Mouse (Mus musculus) E14TG2a.4 (cell line): ENCODE data around the gene Nt5c2.

Experiments used
- CTCF ChIP-seq: conservative IDR thresholded peaks from 2 replicates; pipeline ENCODE4 v1.5.1; 2014; ENCODE audit warnings: low read length
- POU5F1 ChIP-seq: IDR thresholded peaks from 2 replicates; pipeline ENCODE4 v1.6.1; 2014; ENCODE audit warnings: low read length, borderline replicate concordance

DNA sequence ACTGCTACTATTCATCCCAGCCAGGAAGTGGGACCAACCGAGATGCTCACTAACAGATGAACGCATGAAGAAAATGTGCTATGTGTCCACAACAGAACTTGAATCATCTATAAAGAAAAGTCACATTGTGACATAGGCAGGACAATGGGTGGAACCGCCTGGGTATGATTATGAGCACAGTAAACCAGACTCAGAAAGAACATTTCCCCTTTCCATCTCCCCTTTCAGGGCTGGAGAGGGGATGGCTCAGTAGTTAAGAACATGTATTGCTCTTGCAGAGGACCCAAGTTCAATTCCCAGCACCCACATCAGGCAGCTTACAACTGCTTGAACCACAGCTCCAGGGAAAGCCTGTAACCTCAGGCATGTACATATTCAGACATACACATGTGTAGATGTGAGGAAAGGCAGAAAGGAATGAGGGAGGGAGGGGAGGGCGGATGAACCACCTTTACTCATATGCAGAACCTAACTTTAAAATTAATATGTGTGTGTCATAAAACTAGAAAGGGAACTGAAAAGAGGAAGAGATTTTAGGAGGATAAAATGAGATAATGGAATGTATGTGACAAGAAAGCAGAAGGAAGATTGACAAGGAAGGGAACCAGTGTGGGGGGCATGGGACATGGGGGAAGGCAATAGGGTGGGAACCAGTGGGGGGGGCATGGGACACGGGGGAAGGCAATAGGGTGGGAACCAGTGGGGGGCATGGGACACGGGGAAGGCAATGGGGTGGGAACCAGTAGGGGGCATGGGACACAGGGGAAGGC lies 11.0 kb downstream of the Nt5c2 start:
- TF ChIP-seq POU5F1 (no peak), CTCF (no peak)
